Mouse (Mus musculus): ENCODE results near the gene Plekha4. TPM values are rescaled to one million over a fixed set of nuclear protein-coding genes. Genes with fewer than 3 reads are reported as not detected.

The Plekha4 gene
- polyA plus RNA-seq, 1 experiment from 2014 or later, result 0.50 TPM

Other genes starting within 250 kb of the Plekha4 start
- not detected in 2 replicates for gene Slc6a21, start 248.8 kb upstream of the Plekha4 start, polyA plus RNA-seq (2015; fragmentation: Nextera tagmentation; extraction: Ambion mirVana)
- 5.0 and 6.4 TPM in 2 replicates for gene Trpm4, start 192.6 kb upstream of the Plekha4 start, polyA plus RNA-seq (2015; fragmentation: Nextera tagmentation; extraction: Ambion mirVana)
- 0.06 TPM in 1 of 2 replicates, not detected in the other for gene Hrc, start 191.0 kb upstream of the Plekha4 start, polyA plus RNA-seq (2015; fragmentation: Nextera tagmentation; extraction: Ambion mirVana)
- 12.0 and 12.7 TPM in 2 replicates for gene Ppfia3, start 159.3 kb upstream of the Plekha4 start, polyA plus RNA-seq (2015; fragmentation: Nextera tagmentation; extraction: Ambion mirVana)
- gene Lin7b, start 155.7 kb upstream of the Plekha4 start, polyA plus RNA-seq (2015; fragmentation: Nextera tagmentation; extraction: Ambion mirVana), result 2.9 and 4.5 TPM in 2 replicates
- gene Snrnp70, start 130.6 kb upstream of the Plekha4 start, polyA plus RNA-seq (2015; fragmentation: Nextera tagmentation; extraction: Ambion mirVana), result 250 and 254 TPM in 2 replicates
- gene Kcna7, start 120.7 kb upstream of the Plekha4 start, polyA plus RNA-seq (2015; fragmentation: Nextera tagmentation; extraction: Ambion mirVana), result not detected in 2 replicates
- not detected in 2 replicates for gene Ntf5, start 112.6 kb upstream of the Plekha4 start, polyA plus RNA-seq (2015; fragmentation: Nextera tagmentation; extraction: Ambion mirVana)
- 0.44 and 1.1 TPM in 2 replicates for gene Lhb, start 105.5 kb upstream of the Plekha4 start, polyA plus RNA-seq (2015; fragmentation: Nextera tagmentation; extraction: Ambion mirVana)
- 20.9 and 23.0 TPM in 2 replicates for gene Gys1, start 91.5 kb upstream of the Plekha4 start, polyA plus RNA-seq (2015; fragmentation: Nextera tagmentation; extraction: Ambion mirVana)
- gene Ruvbl2, start 88.2 kb upstream of the Plekha4 start, polyA plus RNA-seq (2015; fragmentation: Nextera tagmentation; extraction: Ambion mirVana), result 153 and 173 TPM in 2 replicates
- 6,730 and 6,791 TPM in 2 replicates for gene Ftl1, start 66.4 kb upstream of the Plekha4 start, polyA plus RNA-seq (2015; fragmentation: Nextera tagmentation; extraction: Ambion mirVana)
- gene Bax, start 59.4 kb upstream of the Plekha4 start, polyA plus RNA-seq (2015; fragmentation: Nextera tagmentation; extraction: Ambion mirVana), result 243 and 272 TPM in 2 replicates
- gene Tulp2, start 44.5 kb upstream of the Plekha4 start, polyA plus RNA-seq (2015; fragmentation: Nextera tagmentation; extraction: Ambion mirVana), result 0.11 and 0.22 TPM in 2 replicates
- 0.26 TPM in 1 of 2 replicates, not detected in the other for gene Gm45808, start 39.5 kb upstream of the Plekha4 start, polyA plus RNA-seq (2015; fragmentation: Nextera tagmentation; extraction: Ambion mirVana)
- gene Dhdh, start 37.5 kb upstream of the Plekha4 start, polyA plus RNA-seq (2015; fragmentation: Nextera tagmentation; extraction: Ambion mirVana), result 2.7 and 3.1 TPM in 2 replicates
- 73.2 and 85.4 TPM in 2 replicates for gene Nucb1, start 15.9 kb upstream of the Plekha4 start, polyA plus RNA-seq (2015; fragmentation: Nextera tagmentation; extraction: Ambion mirVana)
- 13.5 and 15.3 TPM in 2 replicates for gene Ppp1r15a, start 62 bp upstream of the Plekha4 start, polyA plus RNA-seq (2015; fragmentation: Nextera tagmentation; extraction: Ambion mirVana)
- 0.14 TPM in 1 of 2 replicates, not detected in the other for gene Hsd17b14, start 28.6 kb downstream of the Plekha4 start, polyA plus RNA-seq (2015; fragmentation: Nextera tagmentation; extraction: Ambion mirVana)
- gene Bcat2, start 43.8 kb downstream of the Plekha4 start, polyA plus RNA-seq (2015; fragmentation: Nextera tagmentation; extraction: Ambion mirVana), result 18.9 and 23.7 TPM in 2 replicates
- 0.19 TPM in 1 of 2 replicates, not detected in the other for gene Fgf21, start 89.2 kb downstream of the Plekha4 start, polyA plus RNA-seq (2015; fragmentation: Nextera tagmentation; extraction: Ambion mirVana)
- not detected in 2 replicates for gene Fut1, start 91.0 kb downstream of the Plekha4 start, polyA plus RNA-seq (2015; fragmentation: Nextera tagmentation; extraction: Ambion mirVana)
- gene Izumo1, start 95.5 kb downstream of the Plekha4 start, polyA plus RNA-seq (2015; fragmentation: Nextera tagmentation; extraction: Ambion mirVana), result 0.10 TPM in 1 of 2 replicates, not detected in the other
- 5.7 TPM in 2 replicates for gene Rasip1, start 101.2 kb downstream of the Plekha4 start, polyA plus RNA-seq (2015; fragmentation: Nextera tagmentation; extraction: Ambion mirVana)
- 1.8 and 3.8 TPM in 2 replicates for gene Mamstr, start 113.6 kb downstream of the Plekha4 start, polyA plus RNA-seq (2015; fragmentation: Nextera tagmentation; extraction: Ambion mirVana)
- gene Fut2, start 140.1 kb downstream of the Plekha4 start, polyA plus RNA-seq (2015; fragmentation: Nextera tagmentation; extraction: Ambion mirVana), result 0.25 TPM in 1 of 2 replicates, not detected in the other
- gene Ntn5, start 157.7 kb downstream of the Plekha4 start, polyA plus RNA-seq (2015; fragmentation: Nextera tagmentation; extraction: Ambion mirVana), result 0.15 TPM in 1 of 2 replicates, not detected in the other
- gene Sec1, start 168.1 kb downstream of the Plekha4 start, polyA plus RNA-seq (2015; fragmentation: Nextera tagmentation; extraction: Ambion mirVana), result 0.16 and 0.17 TPM in 2 replicates
- gene Car11, start 173.5 kb downstream of the Plekha4 start, polyA plus RNA-seq (2015; fragmentation: Nextera tagmentation; extraction: Ambion mirVana), result 14.9 and 19.8 TPM in 2 replicates
- gene Dbp, start 178.8 kb downstream of the Plekha4 start, polyA plus RNA-seq (2015; fragmentation: Nextera tagmentation; extraction: Ambion mirVana), result 2.5 and 3.0 TPM in 2 replicates
- gene Rpl18, start 189.1 kb downstream of the Plekha4 start, polyA plus RNA-seq (2015; fragmentation: Nextera tagmentation; extraction: Ambion mirVana), result 808 and 823 TPM in 2 replicates
- 25.3 and 29.7 TPM in 2 replicates for gene Sphk2, start 191.7 kb downstream of the Plekha4 start, polyA plus RNA-seq (2015; fragmentation: Nextera tagmentation; extraction: Ambion mirVana)
- 1.3 TPM in 2 replicates for gene Fam83e, start 194.9 kb downstream of the Plekha4 start, polyA plus RNA-seq (2015; fragmentation: Nextera tagmentation; extraction: Ambion mirVana)
- not detected in 2 replicates for gene Spaca4, start 199.5 kb downstream of the Plekha4 start, polyA plus RNA-seq (2015; fragmentation: Nextera tagmentation; extraction: Ambion mirVana)

All from forebrain, embryonic 13.5 days (tissue).